Mouse (Mus musculus) CH12.LX (cell line): ENCODE measurements around the gene Cnpy1. TPM values are rescaled to one million over a fixed set of nuclear protein-coding genes. Genes with fewer than 3 reads are reported as not detected.

Source experiments
- DNase-seq: peaks from one replicate; pipeline ENCODE4 v3.0.0-alpha.2; 2013; ENCODE audit errors: extremely low read depth
- H3K27ac ChIP-seq: 2 replicates; pipeline ENCODE4 v1.5.1; 2012; ENCODE audit warnings: low read depth, mild to moderate bottlenecking, control low read depth, moderate library complexity; ENCODE audit not compliant: insufficient read depth
- H3K27me3 ChIP-seq: replicated peaks from 2 replicates; pipeline ENCODE3; 2012; ENCODE audit warnings: inconsistent platforms
- H3K36me3 ChIP-seq, 2 experiments: replicated peaks in 1 of 2; 2 replicates each; pipeline versions ENCODE3 to v1.6.1; 2012; ENCODE audit warnings: inconsistent platforms in 1 of 2, low read length in 1 of 2, mild to moderate bottlenecking in 1 of 2, mixed read lengths in 1 of 2, moderate library complexity in 1 of 2; ENCODE audit not compliant: control insufficient read depth in 1 of 2, insufficient read depth in 1 of 2
- H3K4me1 ChIP-seq, 2 experiments: 2 replicates each; pipeline ENCODE4 v1.6.1; 2012; ENCODE audit warnings: inconsistent platforms in 1 of 2, moderate library complexity in 1 of 2; ENCODE audit not compliant: insufficient read depth in 2 of 2, control insufficient read depth in 1 of 2
- H3K4me2 ChIP-seq: 2 replicates; pipeline ENCODE4 v1.6.1; 2012; ENCODE audit warnings: low read depth, mild to moderate bottlenecking, control low read depth; ENCODE audit not compliant: poor library complexity, insufficient read depth, severe bottlenecking
- H3K4me3 ChIP-seq, 3 experiments: fragments of 150-350 bp in 1 of 3; sonication (generic) in 1 of 3; replicated peaks in 1 of 3; 2 replicates each; pipeline versions ENCODE3 to v1.5.1; 2011 to 2012; ENCODE audit warnings: low read depth in 2 of 3, low read length in 2 of 3, mild to moderate bottlenecking in 2 of 3, moderate library complexity in 2 of 3, control low read depth in 1 of 3, improper control_type of control experiment in 1 of 3, inconsistent platforms in 1 of 3, mixed read lengths in 1 of 3; ENCODE audit not compliant: poor library complexity in 1 of 3
- H3K79me2 ChIP-seq: replicated peaks from 2 replicates; pipeline ENCODE4 v1.6.1; 2012; ENCODE audit warnings: mild to moderate bottlenecking, moderate library complexity; ENCODE audit not compliant: control insufficient read depth, poor library complexity, insufficient read depth, severe bottlenecking; ENCODE audit errors: extremely low read depth
- H3K9ac ChIP-seq: 2 replicates; pipeline ENCODE4 v1.6.1; 2012; ENCODE audit warnings: low read depth, mild to moderate bottlenecking, control low read depth, moderate library complexity; ENCODE audit not compliant: insufficient read depth
- H3K9me3 ChIP-seq: replicated peaks from 2 replicates; pipeline ENCODE3; 2012; ENCODE audit warnings: low read length, inconsistent platforms, mixed read lengths
- CHD1 ChIP-seq: IDR thresholded peaks from 2 replicates; pipeline ENCODE4 v1.6.1; 2012; ENCODE audit warnings: low read depth, low read length, improper control_type of control experiment, inconsistent platforms
- CHD2 ChIP-seq: IDR thresholded peaks from 2 replicates; pipeline ENCODE4 v1.6.1; 2011; ENCODE audit warnings: low read length, improper control_type of control experiment
- CTCF ChIP-seq, 2 experiments: IDR thresholded peaks in 1 of 2; conservative IDR thresholded peaks in 1 of 2; 2 replicates each; pipeline ENCODE4 v1.5.1; 2011 to 2012; ENCODE audit warnings: low read depth in 2 of 2, low read length in 2 of 2, improper control_type of control experiment in 1 of 2, inconsistent platforms in 1 of 2, mild to moderate bottlenecking in 1 of 2, moderate library complexity in 1 of 2
- E2F4 ChIP-seq: IDR thresholded peaks from 2 replicates; pipeline ENCODE4 v1.6.1; 2011; ENCODE audit warnings: low read depth, low read length, improper control_type of control experiment; ENCODE audit not compliant: insufficient replicate concordance
- EP300 ChIP-seq: IDR thresholded peaks from 2 replicates; pipeline ENCODE4 v1.6.1; 2011; ENCODE audit warnings: low read length, improper control_type of control experiment
- HCFC1 ChIP-seq: IDR thresholded peaks from 2 replicates; pipeline ENCODE4 v1.6.1; 2012; ENCODE audit warnings: low read depth, mild to moderate bottlenecking, inconsistent platforms, low read length, improper control_type of control experiment
- MAX ChIP-seq: IDR thresholded peaks from 2 replicates; pipeline ENCODE4 v1.6.1; 2011; ENCODE audit warnings: low read length, improper control_type of control experiment
- MAZ ChIP-seq: IDR thresholded peaks from 2 replicates; pipeline ENCODE4 v1.6.1; 2012; ENCODE audit warnings: low read depth, mild to moderate bottlenecking, inconsistent platforms, low read length, improper control_type of control experiment, moderate library complexity
- MEF2A ChIP-seq: IDR thresholded peaks from 2 replicates; pipeline ENCODE4 v1.6.1; 2014; ENCODE audit warnings: low read depth, mild to moderate bottlenecking, inconsistent platforms, low read length, improper control_type of control experiment, borderline replicate concordance
- MYC ChIP-seq: IDR thresholded peaks from 2 replicates; pipeline ENCODE4 v1.6.1; 2011; ENCODE audit warnings: low read depth, mild to moderate bottlenecking, improper control_type of control experiment, low read length
- POLR2A ChIP-seq: IDR thresholded peaks from 2 replicates; pipeline ENCODE4 v1.6.1; 2011; ENCODE audit warnings: low read depth, mild to moderate bottlenecking, improper control_type of control experiment, low read length
- POLR2AphosphoS2 ChIP-seq: IDR thresholded peaks from 2 replicates; pipeline ENCODE4 v1.6.1; 2011; ENCODE audit warnings: low read depth, low read length, improper control_type of control experiment
- RAD21 ChIP-seq: IDR thresholded peaks from 2 replicates; pipeline ENCODE4 v1.6.1; 2011; ENCODE audit warnings: low read depth, mild to moderate bottlenecking, low read length, improper control_type of control experiment, moderate library complexity
- SIN3A ChIP-seq: IDR thresholded peaks from 2 replicates; pipeline ENCODE4 v1.6.1; 2012; ENCODE audit warnings: low read length, improper control_type of control experiment, inconsistent platforms
- SMC3 ChIP-seq: IDR thresholded peaks from 2 replicates; pipeline ENCODE4 v1.6.1; 2011; ENCODE audit warnings: low read depth, low read length, improper control_type of control experiment
- UBTF ChIP-seq: IDR thresholded peaks from 2 replicates; pipeline ENCODE4 v1.6.1; 2012; ENCODE audit warnings: low read depth, mild to moderate bottlenecking, inconsistent platforms, low read length, improper control_type of control experiment, moderate library complexity
- USF2 ChIP-seq: conservative IDR thresholded peaks from 2 replicates; pipeline ENCODE4 v1.6.1; 2011; ENCODE audit warnings: low read depth, low read length, improper control_type of control experiment
- ZC3H11A ChIP-seq: IDR thresholded peaks from 2 replicates; pipeline ENCODE4 v1.6.1; 2012; ENCODE audit warnings: low read depth, mild to moderate bottlenecking, inconsistent platforms, low read length, improper control_type of control experiment
- ZKSCAN1 ChIP-seq: IDR thresholded peaks from 2 replicates; pipeline ENCODE4 v1.6.1; 2012; ENCODE audit warnings: low read depth, inconsistent platforms, low read length, improper control_type of control experiment, borderline replicate concordance
- ZMIZ1 ChIP-seq: IDR thresholded peaks from 2 replicates; pipeline ENCODE4 v1.6.1; 2012; ENCODE audit warnings: low read depth, mild to moderate bottlenecking, inconsistent platforms, low read length, improper control_type of control experiment
- dilution Hi-C: fragments of 300-500 bp; cut with MboI; formaldehyde crosslinking; loops from 2 replicates; pipeline ENCODE4 v1.14.3; 2020; ENCODE audit warnings: low sequenced_read_pairs; ENCODE audit not compliant: extremely low pct_unique_long_range_greater_than_20kb, extremely low pct_ligation_motif_present
- in situ Hi-C: fragments of 300-500 bp; cut with MboI; formaldehyde crosslinking; loops from 3 replicates; pipeline ENCODE4 v1.14.3; 2019; ENCODE audit warnings: low sequenced_read_pairs, low pct_ligation_motif_present, low pct_unique_long_range_greater_than_20kb, mixed read lengths
- polyA plus RNA-seq: library from polyadenylated mRNA; unstranded; fragments of >175 nt; gene quantifications from 2 replicates; pipeline ENCODE4 v1.2.1, GENCODE M21; 2012; ENCODE audit warnings: low read depth; ENCODE audit not compliant: insufficient read length
- total RNA-seq, 2 experiments: library from RNA; depleted of rRNA; stranded (reverse); fragments of 300-350 nt in 1 of 2; fragments of >200 nt in 1 of 2; gene quantifications; 2 replicates each; pipeline ENCODE4 v1.2.3; 2012 to 2014

Cnpy1 gene
- total and polyA plus RNA-seq, 3 experiments: 0.11 to 0.26 TPM; not detected in 1

- no peaks in the 10 kb centered on the region for H3K79me2 ChIP-seq
- no peak overlapping the region for H3K27ac ChIP-seq
- no peak overlapping the region for H3K9ac ChIP-seq
- in situ Hi-C loops: no loop called here
- no peak overlapping the region for H3K4me2 ChIP-seq
- no peaks in the 10 kb centered on the region for H3K4me1 ChIP-seq
- H3K27me3 ChIP-seq: peaks cover 17% of the 10 kb centered on the region
- TF ChIP-seq RAD21: no peak
- no peak for TF ChIP-seq HCFC1
- TF ChIP-seq USF2: no peak
- TF ChIP-seq CTCF (conservative IDR thresholded peaks at IDR 0.05 in 1 of 2, IDR thresholded peaks at IDR 0.05 in 1 of 2; ENCODE audit: low read depth in 2 of 2, low read length in 2 of 2): no peak
- TF ChIP-seq UBTF: no peak
- TF ChIP-seq MEF2A: no peak
- TF ChIP-seq CHD2: no peak
- no peak for TF ChIP-seq POLR2A
- TF ChIP-seq E2F4: no peak
- no peak for TF ChIP-seq MAX
- TF ChIP-seq ZMIZ1: no peak
- TF ChIP-seq SIN3A: no peak
- TF ChIP-seq SMC3: no peak
- TF ChIP-seq ZC3H11A: no peak
- TF ChIP-seq CHD1: no peak
- TF ChIP-seq POLR2AphosphoS2: no peak
- no peak for TF ChIP-seq MAZ
- no peak for TF ChIP-seq EP300
- no peak for TF ChIP-seq MYC
- no peak for TF ChIP-seq ZKSCAN1
- dilution Hi-C loops: no loop called here
- no peak for DNase-seq
- no peak overlapping the region for H3K4me3 ChIP-seq
- no peaks in the 10 kb centered on the region for H3K36me3 ChIP-seq
- peaks cover 33% of the 10 kb centered on the region for H3K9me3 ChIP-seq
Measured at GRCm38 (mm10) chr5:28166256-28167231, 79.1 kb downstream of the Cnpy1 start.
